Mouse (Mus musculus): ENCODE measurements around the gene Cers1.

Cers1 gene

GRCm38 (mm10) chr8:70352000-70352384 is 36.4 kb downstream of the Cers1 start:
- in situ Hi-C loops (cut with MboI, MseI), result no loop called here

GRCm38 (mm10) chr8:70352657-70353151 is 37.1 kb downstream of the Cers1 start:
- in situ Hi-C loops (cut with MboI, MseI), result no loop called here

- in situ Hi-C loops (cut with MboI, MseI), result no loop called here
Measured at GRCm38 (mm10) chr8:70353194-70353817, 37.7 kb downstream of the Cers1 start, which contains the start of gene Upf1. TSS of gene Upf1 (minus strand) at chr8:70353278.

DNA sequence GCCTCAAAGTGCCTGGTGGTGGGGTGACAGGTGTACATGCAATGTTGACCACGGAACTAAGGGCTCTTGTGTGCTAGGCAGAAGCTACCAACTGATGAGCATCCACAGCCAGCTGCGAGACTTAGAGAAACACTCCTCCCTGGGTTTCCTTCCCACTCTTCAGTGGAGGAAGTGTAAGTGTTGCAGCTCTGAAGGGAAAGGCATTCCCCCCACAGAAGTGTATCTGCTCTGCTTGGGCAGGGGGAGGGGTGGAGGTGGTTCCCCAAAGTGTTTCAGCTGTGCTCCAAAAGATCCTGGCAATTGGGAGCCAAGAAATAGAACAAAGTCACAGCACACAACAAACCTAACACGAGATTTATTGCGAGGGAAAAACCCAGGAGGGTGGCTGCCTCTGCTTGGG is 38.4 kb downstream of the Cers1 start:
- in situ Hi-C loops (cut with MboI, MseI), result no loop called here

DNA sequence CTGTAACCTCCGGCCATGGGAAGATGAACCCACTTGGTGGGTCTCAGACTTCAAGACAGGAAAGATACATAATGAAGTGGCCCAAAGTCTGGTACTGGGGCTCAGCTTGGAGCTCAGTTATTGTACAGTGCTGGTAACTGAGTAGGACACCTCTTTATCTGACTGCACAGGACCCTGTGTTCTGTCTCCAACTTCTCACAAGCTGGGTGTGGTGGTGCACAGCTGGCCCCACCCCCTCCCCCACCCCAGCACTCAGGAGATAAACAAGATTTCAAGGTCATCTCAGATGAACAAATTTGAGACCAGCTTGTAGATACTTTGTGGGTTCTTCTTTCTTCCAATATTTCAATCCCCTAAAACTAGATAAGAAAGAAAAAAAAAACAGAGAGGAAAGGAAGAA is 40.5 kb downstream of the Cers1 start:
- in situ Hi-C loops (cut with MboI, MseI), result no loop called here

DNA sequence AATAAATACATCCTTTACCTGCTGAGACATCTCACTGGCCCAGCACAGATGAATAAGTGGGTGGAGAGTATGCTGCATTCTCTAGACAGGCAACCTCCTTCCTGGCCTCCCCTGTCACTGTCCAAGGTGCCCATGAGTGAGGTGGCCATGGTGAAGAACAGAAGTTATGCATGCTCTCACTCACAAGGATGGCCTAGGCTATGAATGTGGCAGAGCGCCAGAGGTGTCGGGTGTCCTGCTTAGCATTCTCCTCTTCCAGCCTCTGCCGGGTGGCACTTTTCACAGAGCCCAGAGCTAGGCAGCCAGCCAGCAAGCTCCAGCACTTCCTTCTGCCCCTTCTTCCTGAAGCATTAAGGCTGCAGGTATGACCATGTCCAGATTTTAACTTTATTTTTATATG is 43.8 kb downstream of the Cers1 start:
- in situ Hi-C loops (cut with MboI, MseI), result no loop called here

DNA sequence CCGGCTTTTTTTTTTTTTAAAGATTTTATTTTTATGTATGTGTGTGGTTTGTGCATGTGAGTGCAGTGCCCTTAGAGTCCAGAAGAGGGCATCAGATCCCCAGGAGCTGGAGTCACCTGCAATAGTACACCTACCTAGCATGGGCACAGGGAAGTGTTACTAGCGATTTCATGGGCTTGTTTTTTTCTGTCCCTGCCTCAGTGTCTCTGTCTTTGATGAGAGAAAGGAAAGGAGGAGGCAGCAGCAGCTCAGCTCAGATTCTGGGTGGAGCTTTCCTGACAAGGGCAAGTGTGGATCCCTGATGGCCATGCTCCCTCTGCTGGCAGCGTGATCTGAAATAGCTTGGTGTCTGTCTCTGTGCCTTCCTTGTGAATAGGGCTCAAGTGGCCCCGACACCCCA is 45.2 kb downstream of the Cers1 start:
- in situ Hi-C loops (cut with MboI, MseI), result no loop called here

GRCm38 (mm10) chr8:70361484-70362032 is 46.0 kb downstream of the Cers1 start:
- in situ Hi-C loops (cut with MboI, MseI), result no loop called here

GRCm38 (mm10) chr8:70364066-70364465 is 48.5 kb downstream of the Cers1 start:
- in situ Hi-C loops (cut with MboI, MseI), result no loop called here

- in situ Hi-C loops (cut with MboI, MseI), result no loop called here
Measured at GRCm38 (mm10) chr8:70366588-70366987, 51.0 kb downstream of the Cers1 start.

GRCm38 (mm10) chr8:70370476-70370875 is 54.9 kb downstream of the Cers1 start:
- in situ Hi-C loops (cut with MboI, MseI), result no loop called here

DNA sequence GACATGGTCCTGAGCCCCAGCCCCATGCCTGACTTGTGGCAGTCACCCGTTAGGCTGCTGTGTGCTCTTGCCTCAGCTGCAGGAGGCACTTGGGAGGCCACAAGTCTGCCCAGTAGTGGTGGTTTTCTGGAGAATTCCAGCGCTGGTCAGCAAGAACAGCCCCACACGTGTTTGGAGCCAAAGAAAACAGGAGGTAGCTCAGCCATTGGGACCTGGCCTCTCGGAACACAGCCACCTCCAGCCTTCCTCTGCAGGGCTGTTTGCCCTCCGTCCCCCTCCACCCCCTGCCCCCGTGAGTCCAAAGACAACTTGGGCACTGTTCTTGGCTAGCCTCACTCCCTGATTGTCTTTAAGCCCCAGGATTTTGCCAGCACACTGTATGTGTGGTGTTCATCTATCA is 56.4 kb downstream of the Cers1 start:
- in situ Hi-C loops (cut with MboI, MseI), result no loop called here

DNA sequence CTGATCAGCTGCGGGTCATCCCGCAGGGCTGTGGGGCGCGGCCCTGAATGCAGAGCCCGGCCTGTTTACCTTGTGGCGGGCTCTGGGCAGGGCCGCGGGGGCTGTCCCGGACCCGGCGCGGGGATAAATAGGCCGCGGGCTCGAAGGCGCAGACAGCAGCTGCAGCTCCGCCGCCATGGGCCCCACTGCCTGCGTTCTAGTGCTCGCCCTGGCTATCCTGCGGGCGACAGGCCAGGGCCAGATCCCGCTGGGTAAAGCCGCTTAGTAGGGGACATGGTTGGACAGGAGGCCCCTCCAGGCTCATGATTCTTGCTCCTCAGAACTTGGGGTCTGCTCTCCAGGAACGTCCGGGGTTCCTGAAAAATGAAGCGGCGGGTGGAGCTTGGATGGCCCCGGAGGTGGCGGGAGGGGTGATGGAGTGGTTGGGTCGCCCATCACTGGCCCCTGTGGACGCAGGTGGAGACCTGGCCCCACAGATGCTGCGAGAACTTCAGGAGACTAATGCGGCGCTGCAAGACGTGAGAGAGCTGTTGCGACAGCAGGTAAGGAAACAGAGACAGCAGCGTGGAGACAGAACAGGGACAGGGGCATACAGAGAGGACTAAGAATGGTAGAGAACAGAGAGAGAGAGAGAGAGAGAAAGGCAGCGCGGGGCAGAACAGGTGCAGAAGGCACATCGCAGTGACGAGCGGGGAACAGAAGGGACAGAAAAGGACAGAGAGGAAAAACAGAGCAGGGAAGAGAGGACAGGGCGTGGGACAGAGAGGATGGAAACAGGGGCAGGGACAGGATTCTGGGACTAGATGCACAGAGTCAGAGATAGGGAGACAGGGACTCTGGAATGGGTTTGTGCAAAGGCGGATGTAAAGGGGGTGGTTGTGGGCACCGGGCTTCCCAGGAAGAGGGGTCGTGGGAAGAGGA is 58.1 kb downstream of the Cers1 start, which contains the start of gene Comp:
TSS of gene Comp (plus strand) at position 162 of the 921 bp plus-strand sequence.
- in situ Hi-C loops (cut with MboI, MseI), result no loop called here

GRCm38 (mm10) chr8:70374318-70374927 is 58.8 kb downstream of the Cers1 start:
- in situ Hi-C loops (cut with MboI, MseI), result no loop called here

- in situ Hi-C loops (cut with MboI, MseI), result no loop called here
Measured at GRCm38 (mm10) chr8:70375212-70375859, 59.8 kb downstream of the Cers1 start.

GRCm38 (mm10) chr8:70376275-70376741 is 60.7 kb downstream of the Cers1 start:
- in situ Hi-C loops (cut with MboI, MseI), result no loop called here

DNA sequence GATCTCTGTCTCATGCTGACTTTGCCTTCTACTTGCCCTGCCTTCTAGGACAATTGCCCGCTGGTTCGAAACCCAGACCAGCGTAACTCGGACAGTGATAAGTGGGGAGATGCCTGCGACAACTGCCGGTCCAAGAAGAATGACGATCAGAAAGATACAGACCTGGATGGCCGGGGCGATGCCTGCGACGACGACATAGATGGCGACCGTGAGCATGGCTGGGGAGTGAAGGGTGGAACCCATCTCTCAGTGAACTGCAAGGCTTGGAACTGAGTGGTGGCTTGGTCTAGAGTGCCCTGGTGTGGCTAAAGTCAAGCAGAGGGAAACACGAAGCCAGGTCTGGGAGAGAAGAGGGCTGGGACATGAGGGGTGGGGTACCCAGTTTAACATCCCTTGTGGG is 61.5 kb downstream of the Cers1 start:
- in situ Hi-C loops (cut with MboI, MseI), result no loop called here

GRCm38 (mm10) chr8:70380069-70380468 is 64.5 kb downstream of the Cers1 start:
- in situ Hi-C loops (cut with MboI, MseI), result no loop called here

All from regulatory T cell (primary cell).